Mouse (Mus musculus) heart, adult 2 months (tissue): Measurements from ENCODE around the gene Hpca. TPM values are rescaled to one million over a fixed set of nuclear protein-coding genes. Genes with fewer than 3 reads are reported as not detected.

Experiments
- DNase-seq, 2 experiments: peaks; one replicate each; pipeline ENCODE4 v3.0.0; 2021
- H3K27ac ChIP-seq: fragments of 200-600 bp; 2 replicates; pipeline ENCODE4 v1.8.1; 2022
- H3K27me3 ChIP-seq: fragments of 200-500 bp; 2 replicates; pipeline ENCODE4 v1.6.1; 2012; ENCODE audit warnings: mild to moderate bottlenecking, low read length, inconsistent platforms, mixed read lengths; ENCODE audit not compliant: control insufficient read depth, insufficient read depth
- H3K36me3 ChIP-seq: fragments of 200-500 bp; 2 replicates; pipeline ENCODE4 v1.6.1; 2012; ENCODE audit warnings: low read length, inconsistent platforms; ENCODE audit not compliant: control insufficient read depth, insufficient read depth
- H3K4me1 ChIP-seq: fragments of 200-500 bp; 2 replicates; pipeline ENCODE4 v1.6.1; 2011; ENCODE audit warnings: low read length; ENCODE audit not compliant: control insufficient read depth, insufficient read depth
- H3K4me3 ChIP-seq: fragments of 200-600 bp; 2 replicates; pipeline ENCODE4 v1.8.1; 2022
- H3K79me2 ChIP-seq: fragments of 200-500 bp; replicated peaks from 2 replicates; pipeline ENCODE4 v1.6.1; 2012; ENCODE audit warnings: mild to moderate bottlenecking, inconsistent platforms, low read length, moderate library complexity, mixed read lengths; ENCODE audit not compliant: control insufficient read depth, insufficient read depth
- H3K9ac ChIP-seq: fragments of 200-500 bp; 2 replicates; pipeline ENCODE4 v1.6.1; 2012; ENCODE audit warnings: low read depth, mild to moderate bottlenecking, control low read depth, inconsistent platforms, low read length, mixed read lengths
- CTCF ChIP-seq: fragments of 200-600 bp; IDR thresholded peaks from 2 replicates; pipeline ENCODE4 v1.8.1; 2022; ENCODE audit warnings: antibody characterized with exemption, mild to moderate bottlenecking, moderate library complexity
- EP300 ChIP-seq: fragments of 200-500 bp; IDR thresholded peaks from 2 replicates; pipeline ENCODE4 v1.6.1; 2011; ENCODE audit warnings: low read depth, low read length, control low read depth; ENCODE audit not compliant: insufficient read depth
- POLR2A ChIP-seq: fragments of 200-500 bp; IDR thresholded peaks from 2 replicates; pipeline ENCODE4 v1.6.1; 2011; ENCODE audit warnings: mild to moderate bottlenecking, low read depth, low read length, control low read depth; ENCODE audit not compliant: insufficient read depth
- WGBS: fragments of 180-500 bp; shearing (Covaris S2); methylation state at CpG from one replicate; pipeline ENCODE4 v1.1.7; 2018; 5-methylcytosine and 5-hydroxymethylcytosine counted together
- intact Hi-C: fragments of 180-260 bp; cut with DNase I; formaldehyde crosslinking; loops from one replicate; pipeline ENCODE4 v1.15.1; 2025
- polyA plus RNA-seq: library from polyadenylated mRNA; depleted of rRNA; stranded (reverse); fragments of >200 nt; gene quantifications from 2 replicates; pipeline ENCODE4 v1.2.3, GENCODE M21; 2012
- total RNA-seq, 2 experiments: library from RNA; stranded (reverse); gene quantifications; 2 replicates each; pipeline ENCODE4 v1.2.3; 2021

The Hpca gene
- total and polyA plus RNA-seq, 3 experiments, result 0.14 to 0.62 TPM; not detected in 1

GRCm38 (mm10) chr4:129143509-129143908 lies 21.7 kb upstream of the Hpca start:
- Histone ChIP-seq H3K36me3 (peaks cover 7% of the 10 kb centered on the region), H3K27me3 (no peaks in the 10 kb centered on the region), H3K4me3 (no peak overlapping the region), H3K27ac (no peak overlapping the region; the same call in 1 of the 2 replicates), H3K4me1 (peaks cover 23% of the 10 kb centered on the region), H3K9ac (no peak overlapping the region), H3K79me2 (no peaks in the 10 kb centered on the region)
- 64% methylated on average over 5 of the region's 5 CpGs for WGBS
- TF ChIP-seq CTCF (no peak), POLR2A (no peak), EP300 (no peak)
- no peak for DNase-seq
- intact Hi-C loops, result no loop called here

- H3K9ac ChIP-seq, result no peak overlapping the region
- H3K27ac ChIP-seq, result peak overlapping the region; percentile 80
- H3K4me1 ChIP-seq, result peaks cover 24% of the 10 kb centered on the region
- H3K79me2 ChIP-seq, result no peaks in the 10 kb centered on the region
- DNase-seq, result peak in 1 of 2 experiments; percentile 40
- intact Hi-C loops, result no loop called here
- H3K4me3 ChIP-seq, result no peak overlapping the region
- H3K36me3 ChIP-seq, result peaks cover 7% of the 10 kb centered on the region
- TF ChIP-seq CTCF, result no peak
- TF ChIP-seq POLR2A, result no peak
- H3K27me3 ChIP-seq, result no peaks in the 10 kb centered on the region
- 61% methylated on average over 11 of the region's 11 CpGs for WGBS
These were observed 20.7 kb upstream of the Hpca start for GRCm38 (mm10) chr4:129142439-129143045.

- TF ChIP-seq EP300 (peak; percentile 91), POLR2A (peak; percentile 69; the same call in 1 of the 2 replicates), CTCF (no peak)
- H3K9ac ChIP-seq, result peak overlapping the region; percentile 24
- peaks cover 24% of the 10 kb centered on the region for H3K4me1 ChIP-seq
- H3K79me2 ChIP-seq, result no peaks in the 10 kb centered on the region
- intact Hi-C loops, result no loop called here
- no peaks in the 10 kb centered on the region for H3K27me3 ChIP-seq
- peak overlapping the region; percentile 80 for H3K27ac ChIP-seq
- WGBS, result 46% methylated on average over 17 of the region's 17 CpGs
- DNase-seq, result peak; percentile 47 to 70
- H3K36me3 ChIP-seq, result peaks cover 7% of the 10 kb centered on the region
- H3K4me3 ChIP-seq, result no peak overlapping the region
These were observed 20.0 kb upstream of the Hpca start for GRCm38 (mm10) chr4:129141560-129142438.

GRCm38 (mm10) chr4:129140808-129141207 lies 19.0 kb upstream of the Hpca start:
- intact Hi-C loops, result no loop called here
- Histone ChIP-seq H3K27me3 (no peaks in the 10 kb centered on the region), H3K4me3 (no peak overlapping the region), H3K4me1 (peaks cover 24% of the 10 kb centered on the region), H3K27ac (peak overlapping the region; percentile 80), H3K9ac (no peak overlapping the region), H3K79me2 (no peaks in the 10 kb centered on the region), H3K36me3 (peaks cover 7% of the 10 kb centered on the region)
- whole genome bisulfite sequencing, result 67% methylated on average over 4 of the region's 4 CpGs
- DNase-seq, result no peak
- TF ChIP-seq POLR2A (no peak), EP300 (no peak), CTCF (no peak)

GRCm38 (mm10) chr4:129139642-129140041 lies 17.8 kb upstream of the Hpca start:
- DNase-seq, result no peak
- intact Hi-C loops, result loop anchor here (5.0 kb wide), 1 partner anchor 48 kb away; the partner anchor contains the start of genes S100pbp and Yars
- peaks cover 7% of the 10 kb centered on the region for H3K36me3 ChIP-seq
- no peaks in the 10 kb centered on the region for H3K27me3 ChIP-seq
- H3K9ac ChIP-seq, result no peak overlapping the region
- no peaks in the 10 kb centered on the region for H3K79me2 ChIP-seq
- H3K27ac ChIP-seq, result no peak overlapping the region; the same call in 1 of the 2 replicates
- TF ChIP-seq POLR2A (no peak), EP300 (no peak), CTCF (no peak)
- H3K4me1 ChIP-seq, result peaks cover 20% of the 10 kb centered on the region
- H3K4me3 ChIP-seq, result no peak overlapping the region
- 56% methylated on average over 5 of the region's 5 CpGs for WGBS
